Mouse (Mus musculus) 3T3-L1 (cell line): ENCODE data around the gene Slx4ip.

Source experiments
- DNase-seq: peaks from one replicate; pipeline ENCODE4 v3.0.0-alpha.2; 2015; ENCODE audit warnings: low read depth, low spot score

Slx4ip gene

GRCm38 (mm10) chr2:136947500-136947899 lies 56.5 kb downstream of the Slx4ip start:
- DNase-seq = no peak

- no peak for DNase-seq
Observed at GRCm38 (mm10) chr2:136947937-136948336, 56.9 kb downstream of the Slx4ip start.

- DNase-seq = no peak
Observed at GRCm38 (mm10) chr2:136952238-136952637, 61.2 kb downstream of the Slx4ip start.

- peak; percentile 31 for DNase-seq
Observed at GRCm38 (mm10) chr2:136955726-136956571, 64.9 kb downstream of the Slx4ip start.

- DNase-seq = no peak
Observed at GRCm38 (mm10) chr2:136958697-136959096, 67.7 kb downstream of the Slx4ip start.

- DNase-seq = no peak
Observed at GRCm38 (mm10) chr2:136975774-136976173, 84.8 kb downstream of the Slx4ip start.

- no peak for DNase-seq
Observed at GRCm38 (mm10) chr2:136979056-136979772, 88.2 kb downstream of the Slx4ip start.

- DNase-seq = no peak
Observed at GRCm38 (mm10) chr2:136981062-136981879, 90.3 kb downstream of the Slx4ip start.

GRCm38 (mm10) chr2:136983959-136984358 lies 92.9 kb downstream of the Slx4ip start:
- no peak for DNase-seq

GRCm38 (mm10) chr2:136985998-136986730 lies 95.1 kb downstream of the Slx4ip start:
- DNase-seq = no peak

GRCm38 (mm10) chr2:136993116-136993515 lies 102.1 kb downstream of the Slx4ip start:
- DNase-seq = no peak

GRCm38 (mm10) chr2:136997104-136997503 lies 106.1 kb downstream of the Slx4ip start:
- DNase-seq = peak; percentile 69

GRCm38 (mm10) chr2:137002031-137002430 lies 111.0 kb downstream of the Slx4ip start:
- DNase-seq = no peak

- peak; percentile 67 for DNase-seq
Observed at GRCm38 (mm10) chr2:137006656-137007055, 115.6 kb downstream of the Slx4ip start.

- DNase-seq = no peak
Observed at GRCm38 (mm10) chr2:137011980-137012379, 121.0 kb downstream of the Slx4ip start.

GRCm38 (mm10) chr2:137013151-137013550 lies 122.1 kb downstream of the Slx4ip start:
- no peak for DNase-seq

- DNase-seq = peak; percentile 71
Observed at GRCm38 (mm10) chr2:137013811-137014350, 122.9 kb downstream of the Slx4ip start.

- peak; percentile 45 for DNase-seq
Observed at GRCm38 (mm10) chr2:137014423-137014822, 123.4 kb downstream of the Slx4ip start.

- peak; percentile 43 for DNase-seq
Observed at GRCm38 (mm10) chr2:137044122-137044521, 153.1 kb downstream of the Slx4ip start.

GRCm38 (mm10) chr2:137049367-137049766 lies 158.3 kb downstream of the Slx4ip start:
- peak; percentile 88 for DNase-seq

- DNase-seq = peak; percentile 31
Observed at GRCm38 (mm10) chr2:137049906-137050305, 158.9 kb downstream of the Slx4ip start.
